Mouse (Mus musculus) 416B (cell line): ENCODE results near the gene Pnma5.

Experiments used
- DNase-seq: peaks from one replicate; pipeline ENCODE4 v3.0.0; 2011; ENCODE audit warnings: low read depth

Gene Pnma5

GRCm38 (mm10) chrX:72985607-72986006 lies 51.3 kb downstream of the Pnma5 start:
- no peak for DNase-seq
